Mouse (Mus musculus): ENCODE measurements around the gene Nr6a1. TPM values are rescaled to one million over a fixed set of nuclear protein-coding genes. Genes with fewer than 3 reads are reported as not detected.

The Nr6a1 gene
- polyA plus RNA-seq, 1 experiment: 1.3 TPM

- no peak overlapping the region for H3K27ac ChIP-seq (ENCODE audit: insufficient read depth, low read length)
- WGBS: 57% methylated on average over 2 of the region's 2 CpGs
- no peaks in the 10 kb centered on the region for H3K4me1 ChIP-seq (ENCODE audit: control insufficient read depth, insufficient read depth, insufficient read length)
- TF ChIP-seq POLR2A (IDR thresholded peaks at IDR 0.05; ENCODE audit: low read depth, low read length): no peak
- TF ChIP-seq CTCF (IDR thresholded peaks at IDR 0.05; ENCODE audit: extremely low read depth, insufficient read depth, insufficient read length, insufficient replicate concordance): no peak
- H3K4me3 ChIP-seq (ENCODE audit: extremely low read depth, insufficient read depth, insufficient read length): no peak overlapping the region
- no peaks in the 10 kb centered on the region for H3K36me3 ChIP-seq (ENCODE audit: control insufficient read depth, insufficient read depth, low read length)
- DNase-seq (ENCODE audit: low read depth in 1 of 2, low spot score in 2 of 2): no peak
- no peaks in the 10 kb centered on the region for H3K27me3 ChIP-seq (ENCODE audit: control insufficient read depth, insufficient read depth, low read length)
Measured at GRCm38 (mm10) chr2:38846319-38846718, 81.2 kb downstream of the Nr6a1 start.

- Histone ChIP-seq H3K27me3 (ENCODE audit: control insufficient read depth, insufficient read depth, low read length) (no peaks in the 10 kb centered on the region), H3K36me3 (ENCODE audit: control insufficient read depth, insufficient read depth, low read length) (no peaks in the 10 kb centered on the region), H3K27ac (ENCODE audit: insufficient read depth, low read length) (no peak overlapping the region), H3K4me1 (ENCODE audit: control insufficient read depth, insufficient read depth, insufficient read length) (no peaks in the 10 kb centered on the region), H3K4me3 (ENCODE audit: extremely low read depth, insufficient read depth, insufficient read length) (no peak overlapping the region)
- TF ChIP-seq CTCF (IDR thresholded peaks at IDR 0.05; ENCODE audit: extremely low read depth, insufficient read depth, insufficient read length, insufficient replicate concordance) (no peak), POLR2A (IDR thresholded peaks at IDR 0.05; ENCODE audit: low read depth, low read length) (no peak)
- WGBS: 81% methylated on average over 6 of the region's 6 CpGs
- DNase-seq (ENCODE audit: low read depth in 1 of 2, low spot score in 2 of 2): no peak
Measured at GRCm38 (mm10) chr2:38835489-38835888, 92.0 kb downstream of the Nr6a1 start.

GRCm38 (mm10) chr2:38831976-38832375, 95.5 kb downstream of the Nr6a1 start:
- Histone ChIP-seq H3K4me3 (ENCODE audit: extremely low read depth, insufficient read depth, insufficient read length) (no peak overlapping the region), H3K36me3 (ENCODE audit: control insufficient read depth, insufficient read depth, low read length) (no peaks in the 10 kb centered on the region), H3K4me1 (ENCODE audit: control insufficient read depth, insufficient read depth, insufficient read length) (no peaks in the 10 kb centered on the region), H3K27me3 (ENCODE audit: control insufficient read depth, insufficient read depth, low read length) (no peaks in the 10 kb centered on the region), H3K27ac (ENCODE audit: insufficient read depth, low read length) (no peak overlapping the region)
- TF ChIP-seq CTCF (IDR thresholded peaks at IDR 0.05; ENCODE audit: extremely low read depth, insufficient read depth, insufficient read length, insufficient replicate concordance) (no peak), POLR2A (IDR thresholded peaks at IDR 0.05; ENCODE audit: low read depth, low read length) (no peak)
- no peak for DNase-seq (ENCODE audit: low read depth in 1 of 2, low spot score in 2 of 2)

GRCm38 (mm10) chr2:38829521-38829920, 98.0 kb downstream of the Nr6a1 start:
- WGBS: 91% methylated on average over 1 of the region's 1 CpGs
- Histone ChIP-seq H3K36me3 (ENCODE audit: control insufficient read depth, insufficient read depth, low read length) (no peaks in the 10 kb centered on the region), H3K27me3 (ENCODE audit: control insufficient read depth, insufficient read depth, low read length) (no peaks in the 10 kb centered on the region), H3K4me1 (ENCODE audit: control insufficient read depth, insufficient read depth, insufficient read length) (no peaks in the 10 kb centered on the region), H3K4me3 (ENCODE audit: extremely low read depth, insufficient read depth, insufficient read length) (no peak overlapping the region), H3K27ac (ENCODE audit: insufficient read depth, low read length) (no peak overlapping the region)
- TF ChIP-seq CTCF (IDR thresholded peaks at IDR 0.05; ENCODE audit: extremely low read depth, insufficient read depth, insufficient read length, insufficient replicate concordance) (no peak), POLR2A (IDR thresholded peaks at IDR 0.05; ENCODE audit: low read depth, low read length) (no peak)
- no peak for DNase-seq (ENCODE audit: low read depth in 1 of 2, low spot score in 2 of 2)

- Histone ChIP-seq H3K27me3 (ENCODE audit: control insufficient read depth, insufficient read depth, low read length) (no peaks in the 10 kb centered on the region), H3K4me3 (ENCODE audit: extremely low read depth, insufficient read depth, insufficient read length) (no peak overlapping the region), H3K36me3 (ENCODE audit: control insufficient read depth, insufficient read depth, low read length) (no peaks in the 10 kb centered on the region), H3K4me1 (ENCODE audit: control insufficient read depth, insufficient read depth, insufficient read length) (no peaks in the 10 kb centered on the region), H3K27ac (ENCODE audit: insufficient read depth, low read length) (no peak overlapping the region)
- TF ChIP-seq CTCF (IDR thresholded peaks at IDR 0.05; ENCODE audit: extremely low read depth, insufficient read depth, insufficient read length, insufficient replicate concordance) (no peak), POLR2A (IDR thresholded peaks at IDR 0.05; ENCODE audit: low read depth, low read length) (no peak)
- 81% methylated on average over 3 of the region's 3 CpGs for WGBS
- no peak for DNase-seq (ENCODE audit: low read depth in 1 of 2, low spot score in 2 of 2)
Measured at GRCm38 (mm10) chr2:38827801-38828306, 99.6 kb downstream of the Nr6a1 start.

- Histone ChIP-seq H3K27ac (ENCODE audit: insufficient read depth, low read length) (no peak overlapping the region), H3K4me3 (ENCODE audit: extremely low read depth, insufficient read depth, insufficient read length) (no peak overlapping the region), H3K4me1 (ENCODE audit: control insufficient read depth, insufficient read depth, insufficient read length) (no peaks in the 10 kb centered on the region), H3K27me3 (ENCODE audit: control insufficient read depth, insufficient read depth, low read length) (no peaks in the 10 kb centered on the region), H3K36me3 (ENCODE audit: control insufficient read depth, insufficient read depth, low read length) (no peaks in the 10 kb centered on the region)
- TF ChIP-seq CTCF (IDR thresholded peaks at IDR 0.05; ENCODE audit: extremely low read depth, insufficient read depth, insufficient read length, insufficient replicate concordance) (no peak), POLR2A (IDR thresholded peaks at IDR 0.05; ENCODE audit: low read depth, low read length) (no peak)
- no peak for DNase-seq (ENCODE audit: low read depth in 1 of 2, low spot score in 2 of 2)
Measured at GRCm38 (mm10) chr2:38826189-38826588, 101.3 kb downstream of the Nr6a1 start.

GRCm38 (mm10) chr2:38824791-38825768, 102.4 kb downstream of the Nr6a1 start:
- no peaks in the 10 kb centered on the region for H3K4me1 ChIP-seq (ENCODE audit: control insufficient read depth, insufficient read depth, insufficient read length)
- TF ChIP-seq POLR2A (IDR thresholded peaks at IDR 0.05; ENCODE audit: low read depth, low read length) (no peak), CTCF (IDR thresholded peaks at IDR 0.05; ENCODE audit: extremely low read depth, insufficient read depth, insufficient read length, insufficient replicate concordance) (no peak)
- H3K27ac ChIP-seq (ENCODE audit: insufficient read depth, low read length): no peak overlapping the region
- no peaks in the 10 kb centered on the region for H3K27me3 ChIP-seq (ENCODE audit: control insufficient read depth, insufficient read depth, low read length)
- H3K36me3 ChIP-seq (ENCODE audit: control insufficient read depth, insufficient read depth, low read length): no peaks in the 10 kb centered on the region
- 3% methylated on average over 15 of the region's 15 CpGs for WGBS
- DNase-seq (ENCODE audit: low read depth in 1 of 2, low spot score in 2 of 2): no peak
- peak overlapping the region; percentile 32; the same call in 1 of the 2 replicates for H3K4me3 ChIP-seq (ENCODE audit: extremely low read depth, insufficient read depth, insufficient read length)
